Mouse (Mus musculus) MEL (cell line): ENCODE results near the gene Herc1. TPM values are rescaled to one million over a fixed set of nuclear protein-coding genes. Genes with fewer than 3 reads are reported as not detected.

Experiments
- DNase-seq: peaks from one replicate; pipeline ENCODE4 v3.0.0; 2011; ENCODE audit warnings: low read depth, low spot score
- H3K27ac ChIP-seq: 2 replicates; pipeline ENCODE4 v1.5.1; 2012; ENCODE audit warnings: low read depth, mild to moderate bottlenecking, control low read depth, low read length, moderate library complexity; ENCODE audit not compliant: control insufficient read depth
- H3K27me3 ChIP-seq, 2 experiments: fragments of 150-350 bp in 1 of 2; sonication (generic) in 1 of 2; 2 replicates each; pipeline ENCODE4 v1.6.1; 2012; ENCODE audit warnings: low read length in 2 of 2, mild to moderate bottlenecking in 2 of 2, improper control_type of control experiment in 1 of 2, moderate library complexity in 1 of 2; ENCODE audit not compliant: insufficient read depth in 2 of 2, control insufficient read depth in 1 of 2
- H3K36me3 ChIP-seq, 2 experiments: 2 replicates each; pipeline ENCODE4 v1.6.1; 2012 to 2014; ENCODE audit warnings: low read length in 2 of 2, improper control_type of control experiment in 1 of 2, inconsistent platforms in 1 of 2, mild to moderate bottlenecking in 1 of 2; ENCODE audit not compliant: insufficient read depth in 2 of 2, control insufficient read depth in 1 of 2
- H3K4me1 ChIP-seq, 2 experiments: fragments of 150-350 bp in 1 of 2; sonication (generic) in 1 of 2; 2 replicates each; pipeline ENCODE4 v1.6.1; 2012; ENCODE audit warnings: low read length in 2 of 2, improper control_type of control experiment in 1 of 2, mild to moderate bottlenecking in 1 of 2; ENCODE audit not compliant: insufficient read depth in 2 of 2, control insufficient read depth in 1 of 2
- H3K4me3 ChIP-seq, 2 experiments: fragments of 150-350 bp in 1 of 2; sonication (generic) in 1 of 2; 2 replicates each; pipeline ENCODE4 v1.5.1; 2012; ENCODE audit warnings: low read depth in 2 of 2, low read length in 2 of 2, mild to moderate bottlenecking in 2 of 2, moderate library complexity in 2 of 2, control low read depth in 1 of 2, improper control_type of control experiment in 1 of 2; ENCODE audit not compliant: control insufficient read depth in 1 of 2, insufficient read depth in 1 of 2
- H3K79me2 ChIP-seq: 2 replicates; pipeline ENCODE4 v1.6.1; 2012; ENCODE audit warnings: mild to moderate bottlenecking, low read length, moderate library complexity; ENCODE audit not compliant: control insufficient read depth, poor library complexity, insufficient read depth
- H3K9ac ChIP-seq: 2 replicates; pipeline ENCODE4 v1.6.1; 2012; ENCODE audit warnings: low read depth, mild to moderate bottlenecking, control low read depth, low read length, moderate library complexity; ENCODE audit not compliant: control insufficient read depth, poor library complexity, severe bottlenecking
- H3K9me3 ChIP-seq: fragments of 150-350 bp; sonication (generic); replicated peaks from 2 replicates; pipeline ENCODE4 v1.6.1; 2012; ENCODE audit warnings: mild to moderate bottlenecking, low read length, improper control_type of control experiment, moderate library complexity; ENCODE audit not compliant: insufficient read depth
- ELF1 ChIP-seq: IDR thresholded peaks from 2 replicates; pipeline ENCODE4 v1.6.1; 2014; ENCODE audit warnings: low read depth, mild to moderate bottlenecking, inconsistent platforms, low read length, improper control_type of control experiment, moderate library complexity
- EP300 ChIP-seq, 2 experiments: IDR thresholded peaks; 2 replicates each; pipeline ENCODE4 v1.6.1; 2011; ENCODE audit warnings: improper control_type of control experiment in 2 of 2, low read length in 2 of 2, low read depth in 1 of 2, mild to moderate bottlenecking in 1 of 2
- HCFC1 ChIP-seq: IDR thresholded peaks from 2 replicates; pipeline ENCODE4 v1.6.1; 2012; ENCODE audit warnings: low read depth, mild to moderate bottlenecking, inconsistent platforms, low read length, improper control_type of control experiment, moderate library complexity
- MAZ ChIP-seq: IDR thresholded peaks from 2 replicates; pipeline ENCODE4 v1.6.1; 2012; ENCODE audit warnings: low read depth, mild to moderate bottlenecking, inconsistent platforms, low read length, improper control_type of control experiment
- MYC ChIP-seq: IDR thresholded peaks from 2 replicates; pipeline ENCODE4 v1.6.1; 2011; ENCODE audit warnings: low read depth, mild to moderate bottlenecking, low read length, improper control_type of control experiment, moderate library complexity
- NRF1 ChIP-seq: IDR thresholded peaks from 2 replicates; pipeline ENCODE4 v1.6.1; 2014; ENCODE audit warnings: low read depth, mild to moderate bottlenecking, inconsistent platforms, low read length, improper control_type of control experiment, moderate library complexity; ENCODE audit not compliant: poor library complexity, insufficient read depth, severe bottlenecking
- POLR2AphosphoS2 ChIP-seq: IDR thresholded peaks from 2 replicates; pipeline ENCODE4 v1.6.1; 2011; ENCODE audit warnings: low read length, improper control_type of control experiment
- RCOR1 ChIP-seq: IDR thresholded peaks from 2 replicates; pipeline ENCODE4 v1.6.1; 2012; ENCODE audit warnings: low read depth, mild to moderate bottlenecking, inconsistent platforms, low read length, improper control_type of control experiment
- SIN3A ChIP-seq: IDR thresholded peaks from 2 replicates; pipeline ENCODE4 v1.6.1; 2012; ENCODE audit warnings: low read length, improper control_type of control experiment, inconsistent platforms
- SMC3 ChIP-seq: IDR thresholded peaks from 2 replicates; pipeline ENCODE4 v1.6.1; 2011; ENCODE audit warnings: low read depth, low read length, improper control_type of control experiment
- TBP ChIP-seq: IDR thresholded peaks from 2 replicates; pipeline ENCODE4 v1.8.0; 2011; ENCODE audit warnings: low read depth, low read length, improper control_type of control experiment
- UBTF ChIP-seq: IDR thresholded peaks from 2 replicates; pipeline ENCODE4 v1.6.1; 2012; ENCODE audit warnings: low read depth, mild to moderate bottlenecking, inconsistent platforms, low read length, improper control_type of control experiment, moderate library complexity, borderline replicate concordance; ENCODE audit not compliant: insufficient read depth
- USF1 ChIP-seq: IDR thresholded peaks from 2 replicates; pipeline ENCODE4 v1.6.1; 2014; ENCODE audit warnings: low read depth, mild to moderate bottlenecking, inconsistent platforms, low read length, improper control_type of control experiment, moderate library complexity
- USF2 ChIP-seq, 2 experiments: IDR thresholded peaks; 2 replicates each; pipeline ENCODE4 v1.6.1; 2011 to 2012; ENCODE audit warnings: improper control_type of control experiment in 2 of 2, low read length in 2 of 2, borderline replicate concordance in 1 of 2, inconsistent platforms in 1 of 2, low read depth in 1 of 2, mild to moderate bottlenecking in 1 of 2; ENCODE audit not compliant: insufficient read depth in 1 of 2
- polyA plus RNA-seq, 2 experiments: library from polyadenylated mRNA; stranded (reverse) in 1 of 2; unstranded in 1 of 2; fragments of >175 nt in 1 of 2; fragments of >200 nt in 1 of 2; gene quantifications; 2 replicates each; pipeline versions ENCODE4 v1.2.1 to v1.2.4; 2012; ENCODE audit warnings: low replicate concordance in 2 of 2, low read depth in 1 of 2; ENCODE audit not compliant: insufficient read length in 2 of 2, insufficient read depth in 1 of 2, missing spikeins in 1 of 2
- total RNA-seq: library from RNA; depleted of rRNA; stranded (reverse); fragments of 300-350 nt; gene quantifications from 2 replicates; pipeline ENCODE4 v1.2.3, GENCODE M21; 2012

Herc1 gene
- total and polyA plus RNA-seq, 3 experiments, result 22.7 to 28.8 (median 23.2) TPM

GRCm38 (mm10) chr9:66506424-66506823, 156.2 kb downstream of the Herc1 start:
- no peak overlapping the region for H3K9ac ChIP-seq
- H3K27me3 ChIP-seq, result no peaks in the 10 kb centered on the region
- peak overlapping the region; percentile 78; the same call in 1 of the 2 replicates for H3K27ac ChIP-seq
- TF ChIP-seq UBTF, result no peak
- H3K4me3 ChIP-seq, result no peak overlapping the region
- no peak for DNase-seq
- H3K9me3 ChIP-seq, result no peaks in the 10 kb centered on the region
- H3K36me3 ChIP-seq, result peaks cover 12 to 46% of the 10 kb centered on the region in 2 experiments; a peak in 3 of 4 replicates
- peaks cover 26 to 41% of the 10 kb centered on the region in 2 experiments for H3K4me1 ChIP-seq
- H3K79me2 ChIP-seq, result no peaks in the 10 kb centered on the region; the same call in 1 of the 2 replicates

- no peak overlapping the region for H3K27ac ChIP-seq
- H3K36me3 ChIP-seq, result peaks cover 1 to 39% of the 10 kb centered on the region in 2 experiments; a peak in 3 of 4 replicates
- H3K4me1 ChIP-seq, result peaks cover 22 to 41% of the 10 kb centered on the region in 2 experiments
- no peaks in the 10 kb centered on the region for H3K9me3 ChIP-seq
- no peak for DNase-seq
- no peaks in the 10 kb centered on the region for H3K27me3 ChIP-seq
- H3K79me2 ChIP-seq, result peaks cover 4% of the 10 kb centered on the region; the same call in 1 of the 2 replicates
- H3K9ac ChIP-seq, result no peak overlapping the region
- H3K4me3 ChIP-seq, result no peak overlapping the region
- no peak for TF ChIP-seq USF1
- TF ChIP-seq MAZ, result no peak
- TF ChIP-seq MYC, result no peak
- no peak for TF ChIP-seq USF2 (IDR thresholded peaks at IDR 0.05; ENCODE audit: borderline replicate concordance in 1 of 2, insufficient read depth in 1 of 2, low read depth in 1 of 2, low read length in 2 of 2)
- TF ChIP-seq SMC3, result no peak
- TF ChIP-seq HCFC1, result no peak
- no peak for TF ChIP-seq SIN3A
- no peak for TF ChIP-seq NRF1
- TF ChIP-seq EP300 (IDR thresholded peaks at IDR 0.05; ENCODE audit: low read depth in 1 of 2, low read length in 2 of 2), result no peak
- no peak for TF ChIP-seq ELF1
- no peak for TF ChIP-seq RCOR1
- no peak for TF ChIP-seq POLR2AphosphoS2
- no peak for TF ChIP-seq TBP
Measured at GRCm38 (mm10) chr9:66507684-66508083, 157.4 kb downstream of the Herc1 start.
